Mouse (Mus musculus) B cell, adult (primary cell): ENCODE data around the gene Olfr569. TPM values are rescaled to one million over a fixed set of nuclear protein-coding genes. Genes with fewer than 3 reads are reported as not detected.

Experiments used
- total RNA-seq: library from RNA; stranded (reverse); gene quantifications from 4 replicates; pipeline ENCODE4 v1.2.4, GENCODE M21; 2023; ENCODE audit not compliant: inconsistent age

Olfr569 gene
- not detected in 4 replicates for total RNA-seq

DNA sequence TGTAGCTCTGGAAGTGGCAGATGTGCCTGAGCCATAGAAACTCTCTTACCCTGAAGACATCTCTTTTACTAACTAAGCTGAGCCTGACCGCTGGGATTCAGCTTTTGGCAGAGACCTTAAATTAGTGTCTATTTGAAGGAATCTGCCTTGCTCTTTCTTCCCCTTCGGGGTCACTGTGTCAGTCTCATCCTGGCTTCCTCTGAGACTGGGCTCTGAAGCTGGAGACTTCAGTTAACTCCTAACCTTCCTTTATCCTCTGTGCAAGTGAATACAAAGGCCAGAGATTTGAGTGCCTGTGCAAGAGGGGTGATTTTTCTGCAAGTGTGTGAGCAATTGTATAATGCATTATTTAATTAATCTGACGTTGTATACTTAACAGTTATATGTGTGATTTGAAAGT, at the start of gene Olfr569:
Olfr569 (minus strand) TSS at position 101 of the 400 bp plus-strand sequence.

GRCm38 (mm10) chr7:102924109-102924508, 33.4 kb upstream of the Olfr569 start, which contains the start of gene Olfr572:
Olfr572 (plus strand) TSS chr7:102924409.

DNA sequence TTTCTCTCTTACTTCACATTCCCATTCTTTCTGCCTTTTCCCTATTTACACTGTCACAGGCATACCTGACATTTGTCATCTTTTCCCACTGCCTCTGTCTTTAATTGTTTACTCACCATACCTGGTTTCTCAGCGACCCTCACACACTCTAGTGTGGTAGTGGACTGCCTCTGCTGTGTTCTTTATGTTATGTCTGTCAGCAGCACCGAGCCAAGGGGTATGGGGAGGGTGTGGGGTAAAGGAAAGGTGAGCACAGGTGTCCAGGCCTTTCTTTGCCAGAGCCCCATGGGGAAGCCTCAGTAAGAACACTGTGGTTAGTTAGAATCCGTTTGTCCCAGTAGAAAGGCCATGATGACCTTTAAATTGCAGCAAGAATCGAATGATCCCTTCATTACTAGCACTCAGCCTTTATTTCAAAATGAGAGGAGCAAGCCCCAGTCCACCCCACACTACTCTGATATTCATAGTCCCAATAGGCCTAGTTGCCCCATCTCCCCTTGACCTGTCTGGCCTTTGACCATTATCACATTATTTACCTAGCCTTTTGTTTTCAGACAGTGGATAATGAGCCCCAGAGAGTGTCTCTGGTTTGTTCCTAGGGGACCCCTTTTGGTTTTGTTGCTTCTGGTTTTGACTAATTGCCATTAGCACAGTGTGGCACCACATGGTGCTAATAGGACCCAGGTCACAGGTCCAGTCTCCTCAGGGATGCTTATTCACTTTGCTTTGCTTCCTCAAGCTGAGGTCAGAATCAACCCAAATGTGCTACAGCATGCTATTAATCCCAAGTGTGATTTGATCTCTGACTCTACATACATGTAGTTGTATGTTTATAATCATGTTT, 26.6 kb upstream of the Olfr569 start, which contains the start of gene Olfr571:
Olfr571 (minus strand) TSS at position 505 of the 844 bp plus-strand sequence.

GRCm38 (mm10) chr7:102876822-102877221, 13.9 kb downstream of the Olfr569 start, which contains the start of gene Olfr568:
Olfr568 (plus strand) TSS chr7:102877122.

GRCm38 (mm10) chr7:102858665-102859064, 32.0 kb downstream of the Olfr569 start, which contains the start of gene Olfr566:
Olfr566 (minus strand) TSS chr7:102858765.

Other genes with a start within 250 kb of the Olfr569 start
- gene Olfr555, start 232.1 kb downstream of the Olfr569 start, total RNA-seq, result not detected in 4 replicates
- not detected in 4 replicates for gene Olfr556, start 226.0 kb downstream of the Olfr569 start, total RNA-seq
- 17.1 to 19.9 TPM (median 18.1 TPM) in 4 replicates for gene Trim68, start 203.6 kb downstream of the Olfr569 start, total RNA-seq
- not detected in 4 replicates for gene Olfr557, start 195.0 kb downstream of the Olfr569 start, total RNA-seq
- not detected in 4 replicates for gene Olfr558, start 188.7 kb downstream of the Olfr569 start, total RNA-seq
- gene Olfr33, start 171.8 kb downstream of the Olfr569 start, total RNA-seq, result not detected in 4 replicates
- gene Olfr559, start 163.4 kb downstream of the Olfr569 start, total RNA-seq, result not detected in 4 replicates
- gene Olfr560, start 131.5 kb downstream of the Olfr569 start, total RNA-seq, result not detected in 4 replicates
- not detected in 4 replicates for gene Olfr78, start 131.4 kb downstream of the Olfr569 start, total RNA-seq
- gene Olfr561, start 119.7 kb downstream of the Olfr569 start, total RNA-seq, result not detected in 4 replicates
- not detected in 4 replicates for gene Olfr564, start 87.4 kb downstream of the Olfr569 start, total RNA-seq
- not detected in 4 replicates for gene Olfr566, start 32.1 kb downstream of the Olfr569 start, total RNA-seq
- not detected in 4 replicates for gene Olfr568, start 13.8 kb downstream of the Olfr569 start, total RNA-seq
- gene Olfr570, start 3.7 kb upstream of the Olfr569 start, total RNA-seq, result not detected in 4 replicates
- gene Olfr571, start 26.7 kb upstream of the Olfr569 start, total RNA-seq, result 0.10 to 0.19 TPM in 2 of 4 replicates, not detected in the others
- gene Olfr572, start 33.5 kb upstream of the Olfr569 start, total RNA-seq, result not detected in 4 replicates
- not detected in 4 replicates for gene Olfr573-ps1, start 51.7 kb upstream of the Olfr569 start, total RNA-seq
- gene Olfr574, start 57.6 kb upstream of the Olfr569 start, total RNA-seq, result not detected in 4 replicates
- not detected in 4 replicates for gene Olfr575, start 67.9 kb upstream of the Olfr569 start, total RNA-seq
- not detected in 4 replicates for gene Olfr576, start 71.8 kb upstream of the Olfr569 start, total RNA-seq
- gene Olfr577, start 85.1 kb upstream of the Olfr569 start, total RNA-seq, result not detected in 4 replicates
- not detected in 4 replicates for gene Olfr578, start 98.4 kb upstream of the Olfr569 start, total RNA-seq
- not detected in 4 replicates for gene Olfr582, start 147.1 kb upstream of the Olfr569 start, total RNA-seq
- not detected in 4 replicates for gene Olfr583, start 160.4 kb upstream of the Olfr569 start, total RNA-seq
- not detected in 4 replicates for gene Olfr584, start 191.0 kb upstream of the Olfr569 start, total RNA-seq
- gene Olfr585, start 206.8 kb upstream of the Olfr569 start, total RNA-seq, result not detected in 4 replicates
- gene Olfr586, start 234.8 kb upstream of the Olfr569 start, total RNA-seq, result not detected in 4 replicates
- gene Olfr588-ps1, start 250.0 kb upstream of the Olfr569 start, total RNA-seq, result not detected in 4 replicates